Mouse (Mus musculus): ENCODE results near the gene Babam1. TPM values are rescaled to one million over a fixed set of nuclear protein-coding genes. Genes with fewer than 3 reads are reported as not detected.

Gene Babam1
- polyA plus RNA-seq, 1 experiment = not detected

- H3K27ac ChIP-seq (ENCODE audit: insufficient read depth, low read depth, low read length) = no peak overlapping the region
- TF ChIP-seq POLR2A (IDR thresholded peaks at IDR 0.05; ENCODE audit: insufficient read depth, low read depth, low read length) = no peak
- no peak for TF ChIP-seq CTCF (IDR thresholded peaks at IDR 0.05; ENCODE audit: insufficient read depth, low read depth, low read length)
- 91% methylated on average over 6 of the region's 6 CpGs for WGBS
- H3K4me1 ChIP-seq (ENCODE audit: control insufficient read depth, insufficient read depth, low read length) = peaks cover 18% of the 10 kb centered on the region
- H3K4me3 ChIP-seq (ENCODE audit: insufficient read depth, low read depth, low read length) = no peak overlapping the region
These were observed 6.6 kb downstream of the Babam1 start for GRCm38 (mm10) chr8:71403107-71403885.

- H3K4me3 ChIP-seq (ENCODE audit: insufficient read depth, low read depth, low read length) = no peak overlapping the region
- TF ChIP-seq POLR2A (IDR thresholded peaks at IDR 0.05; ENCODE audit: insufficient read depth, low read depth, low read length) = no peak
- TF ChIP-seq CTCF (IDR thresholded peaks at IDR 0.05; ENCODE audit: insufficient read depth, low read depth, low read length) = no peak
- no peak overlapping the region for H3K27ac ChIP-seq (ENCODE audit: insufficient read depth, low read depth, low read length)
- 87% methylated on average over 8 of the region's 8 CpGs for WGBS
- peaks cover 18% of the 10 kb centered on the region for H3K4me1 ChIP-seq (ENCODE audit: control insufficient read depth, insufficient read depth, low read length)
These were observed 7.3 kb downstream of the Babam1 start for GRCm38 (mm10) chr8:71404011-71404410.

- H3K4me1 ChIP-seq (ENCODE audit: control insufficient read depth, insufficient read depth, low read length) = peaks cover 18% of the 10 kb centered on the region
- H3K4me3 ChIP-seq (ENCODE audit: insufficient read depth, low read depth, low read length) = no peak overlapping the region
- no peak overlapping the region for H3K27ac ChIP-seq (ENCODE audit: insufficient read depth, low read depth, low read length)
- no peak for TF ChIP-seq POLR2A (IDR thresholded peaks at IDR 0.05; ENCODE audit: insufficient read depth, low read depth, low read length)
- no peak for TF ChIP-seq CTCF (IDR thresholded peaks at IDR 0.05; ENCODE audit: insufficient read depth, low read depth, low read length)
- 47% methylated on average over 9 of the region's 9 CpGs for WGBS
These were observed 8.3 kb downstream of the Babam1 start for GRCm38 (mm10) chr8:71404951-71405351.

GRCm38 (mm10) chr8:71405401-71406098 lies 8.9 kb downstream of the Babam1 start, which contains the start of gene Ankle1:
Ankle1 (plus strand) TSS chr8:71406010.
- WGBS = 14% methylated on average over 33 of the region's 33 CpGs
- H3K4me1 ChIP-seq (ENCODE audit: control insufficient read depth, insufficient read depth, low read length) = peaks cover 18% of the 10 kb centered on the region
- peak within 1 kb of the TSS; percentile 37 for H3K4me3 ChIP-seq (ENCODE audit: insufficient read depth, low read depth, low read length)
- TF ChIP-seq POLR2A (IDR thresholded peaks at IDR 0.05; ENCODE audit: insufficient read depth, low read depth, low read length) (0 out of 2 replicates have a peak, but pooled peaks have one; percentile 29), CTCF (IDR thresholded peaks at IDR 0.05; ENCODE audit: insufficient read depth, low read depth, low read length) (peak; percentile 33; the same call in 1 of the 2 replicates)
- no peak within 1 kb of the TSS for H3K27ac ChIP-seq (ENCODE audit: insufficient read depth, low read depth, low read length)

GRCm38 (mm10) chr8:71406099-71407015 lies 9.7 kb downstream of the Babam1 start:
- peaks cover 18% of the 10 kb centered on the region for H3K4me1 ChIP-seq (ENCODE audit: control insufficient read depth, insufficient read depth, low read length)
- no peak overlapping the region for H3K27ac ChIP-seq (ENCODE audit: insufficient read depth, low read depth, low read length)
- peak overlapping the region; percentile 37 for H3K4me3 ChIP-seq (ENCODE audit: insufficient read depth, low read depth, low read length)
- 1% methylated on average over 55 of the region's 55 CpGs for WGBS
- peak; percentile 32; the same call in 1 of the 2 replicates for TF ChIP-seq CTCF (IDR thresholded peaks at IDR 0.05; ENCODE audit: insufficient read depth, low read depth, low read length)
- TF ChIP-seq POLR2A (IDR thresholded peaks at IDR 0.05; ENCODE audit: insufficient read depth, low read depth, low read length) = no peak; the same call in 1 of the 2 replicates

- H3K27ac ChIP-seq (ENCODE audit: insufficient read depth, low read depth, low read length) = no peak overlapping the region
- WGBS = 91% methylated on average over 14 of the region's 14 CpGs
- H3K4me1 ChIP-seq (ENCODE audit: control insufficient read depth, insufficient read depth, low read length) = peaks cover 18% of the 10 kb centered on the region
- TF ChIP-seq CTCF (IDR thresholded peaks at IDR 0.05; ENCODE audit: insufficient read depth, low read depth, low read length) (no peak), POLR2A (IDR thresholded peaks at IDR 0.05; ENCODE audit: insufficient read depth, low read depth, low read length) (no peak)
- no peak overlapping the region for H3K4me3 ChIP-seq (ENCODE audit: insufficient read depth, low read depth, low read length)
These were observed 10.8 kb downstream of the Babam1 start for GRCm38 (mm10) chr8:71407441-71407840.

- Histone ChIP-seq H3K4me1 (ENCODE audit: control insufficient read depth, insufficient read depth, low read length) (peaks cover 18% of the 10 kb centered on the region), H3K4me3 (ENCODE audit: insufficient read depth, low read depth, low read length) (no peak overlapping the region), H3K27ac (ENCODE audit: insufficient read depth, low read depth, low read length) (no peak overlapping the region)
- no peak for TF ChIP-seq CTCF (IDR thresholded peaks at IDR 0.05; ENCODE audit: insufficient read depth, low read depth, low read length)
- no peak for TF ChIP-seq POLR2A (IDR thresholded peaks at IDR 0.05; ENCODE audit: insufficient read depth, low read depth, low read length)
- 97% methylated on average over 4 of the region's 4 CpGs for WGBS
These were observed 11.6 kb downstream of the Babam1 start for GRCm38 (mm10) chr8:71408231-71408630.

- H3K27ac ChIP-seq (ENCODE audit: insufficient read depth, low read depth, low read length) = no peak overlapping the region
- peaks cover under 1% of the 10 kb centered on the region for H3K4me1 ChIP-seq (ENCODE audit: control insufficient read depth, insufficient read depth, low read length)
- WGBS = 51% methylated on average over 11 of the region's 11 CpGs
- no peak overlapping the region for H3K4me3 ChIP-seq (ENCODE audit: insufficient read depth, low read depth, low read length)
- TF ChIP-seq POLR2A (IDR thresholded peaks at IDR 0.05; ENCODE audit: insufficient read depth, low read depth, low read length) (no peak), CTCF (IDR thresholded peaks at IDR 0.05; ENCODE audit: insufficient read depth, low read depth, low read length) (no peak)
These were observed 15.0 kb downstream of the Babam1 start for GRCm38 (mm10) chr8:71411535-71412273.
